Mouse (Mus musculus): ENCODE measurements around the gene Mylk.

Gene Mylk

GRCm38 (mm10) chr16:34847638-34848037 is 102.6 kb downstream of the Mylk start:
- DNase-seq (ENCODE audit: low read depth) = no peak

GRCm38 (mm10) chr16:34854066-34854465 is 109.1 kb downstream of the Mylk start:
- no peak for DNase-seq (ENCODE audit: low read depth)

- peak; percentile 8 for DNase-seq (ENCODE audit: low read depth)
Observed at GRCm38 (mm10) chr16:34855136-34855535, 110.1 kb downstream of the Mylk start.

- peak; percentile 35 for DNase-seq (ENCODE audit: low read depth)
Observed at GRCm38 (mm10) chr16:34855751-34856150, 110.7 kb downstream of the Mylk start.

- DNase-seq (ENCODE audit: low read depth) = no peak
Observed at GRCm38 (mm10) chr16:34857631-34858030, 112.6 kb downstream of the Mylk start.

GRCm38 (mm10) chr16:34860761-34861160 is 115.8 kb downstream of the Mylk start:
- peak; percentile 52 for DNase-seq (ENCODE audit: low read depth)

GRCm38 (mm10) chr16:34861744-34862365 is 116.8 kb downstream of the Mylk start:
- DNase-seq (ENCODE audit: low read depth) = peak; percentile 64

- no peak for DNase-seq (ENCODE audit: low read depth)
Observed at GRCm38 (mm10) chr16:34865373-34865772, 120.4 kb downstream of the Mylk start.

- DNase-seq (ENCODE audit: low read depth) = peak; percentile 24
Observed at GRCm38 (mm10) chr16:34867217-34867616, 122.2 kb downstream of the Mylk start.

- DNase-seq (ENCODE audit: low read depth) = peak; percentile 71
Observed at GRCm38 (mm10) chr16:34880031-34880778, 135.2 kb downstream of the Mylk start.

GRCm38 (mm10) chr16:34880815-34881214 is 135.8 kb downstream of the Mylk start:
- DNase-seq (ENCODE audit: low read depth) = peak; percentile 7

- DNase-seq (ENCODE audit: low read depth) = no peak
Observed at GRCm38 (mm10) chr16:34887037-34887436, 142.0 kb downstream of the Mylk start.

- no peak for DNase-seq (ENCODE audit: low read depth)
Observed at GRCm38 (mm10) chr16:34894016-34894415, 149.0 kb downstream of the Mylk start.

GRCm38 (mm10) chr16:34895916-34896315 is 150.9 kb downstream of the Mylk start:
- DNase-seq (ENCODE audit: low read depth) = no peak

- DNase-seq (ENCODE audit: low read depth) = peak; percentile 59
Observed at GRCm38 (mm10) chr16:34896996-34897395, 152.0 kb downstream of the Mylk start.

- no peak for DNase-seq (ENCODE audit: low read depth)
Observed at GRCm38 (mm10) chr16:34898057-34898789, 153.2 kb downstream of the Mylk start.

- peak; percentile 25 for DNase-seq (ENCODE audit: low read depth)
Observed at GRCm38 (mm10) chr16:34899071-34899808, 154.2 kb downstream of the Mylk start.

GRCm38 (mm10) chr16:34899997-34900396 is 155.0 kb downstream of the Mylk start:
- no peak for DNase-seq (ENCODE audit: low read depth)

GRCm38 (mm10) chr16:34900471-34900870 is 155.5 kb downstream of the Mylk start:
- no peak for DNase-seq (ENCODE audit: low read depth)

- DNase-seq (ENCODE audit: low read depth) = no peak
Observed at GRCm38 (mm10) chr16:34901031-34901430, 156.0 kb downstream of the Mylk start.

GRCm38 (mm10) chr16:34901611-34902293 is 156.7 kb downstream of the Mylk start:
- DNase-seq (ENCODE audit: low read depth) = no peak

- DNase-seq (ENCODE audit: low read depth) = peak; percentile 82
Observed at GRCm38 (mm10) chr16:34902294-34902680, 157.3 kb downstream of the Mylk start.

Data from NIH3T3 (cell line).